ENCODE assay signal across 8 mouse cellular contexts in the genomic region with DNA sequence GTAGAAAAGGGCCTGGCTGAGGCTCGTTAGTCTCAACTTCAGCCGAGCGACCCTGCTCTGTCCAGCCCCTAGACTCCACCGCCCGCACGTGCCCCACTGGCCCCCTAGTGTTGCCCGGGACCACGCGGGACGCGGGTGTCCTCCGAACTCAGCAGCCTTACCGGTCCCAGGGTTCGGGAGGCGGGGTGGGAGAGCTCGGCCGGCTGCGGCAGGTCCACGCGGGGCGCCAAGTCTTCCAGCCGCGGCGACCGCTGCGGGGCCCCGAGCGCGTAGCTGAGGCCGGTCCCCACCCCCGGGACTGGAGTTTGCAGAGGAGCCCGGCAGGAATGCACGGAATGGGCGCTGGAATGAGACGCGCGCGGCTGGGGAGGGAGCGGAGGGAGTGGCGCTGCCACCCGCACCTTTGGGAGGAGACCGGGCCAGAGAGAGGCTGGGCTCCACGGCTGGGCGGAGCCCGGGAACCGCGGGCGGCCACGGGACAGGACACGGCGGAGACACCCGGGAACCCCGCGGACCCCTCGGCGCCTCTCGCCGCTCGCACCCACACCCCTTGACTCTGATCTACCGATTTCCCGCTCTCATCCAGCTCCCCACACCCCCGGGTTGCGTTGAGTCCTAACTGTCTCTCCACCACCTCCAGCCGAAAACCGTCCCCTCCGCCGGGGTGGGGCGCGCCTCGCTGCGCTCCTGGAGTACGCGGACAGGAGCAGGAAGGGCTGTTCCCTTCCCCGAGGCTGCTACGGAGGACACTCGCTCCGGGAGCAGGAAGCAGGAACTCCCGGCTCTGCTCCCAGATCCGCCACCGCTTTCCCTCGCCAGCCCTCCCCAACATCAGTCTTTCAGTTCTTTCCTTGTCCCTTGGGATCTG. TPM values are rescaled to one million over a fixed set of nuclear protein-coding genes. Genes with fewer than 3 reads are reported as not detected.
DNase-seq lines count a peak whose midpoint lies in the region; ATAC-seq lines count a peak whose summit lies in the region.

Gene Tead4, minus strand, starts transcription at position 690 of the 868 bp plus-strand sequence.

- peak; percentile 30 to 44 for DNase-seq in left cerebral cortex, adult 18-20 months (ENCODE audit: low spot score in 2 of 2)
- DNase-seq in left cerebral cortex, adult 9 months (ENCODE audit: low spot score in 2 of 2), result no peak
- DNase-seq in cerebellum, postnatal 36 days, result peak; percentile 69 to 80
- peak; percentile 68 for DNase-seq in gastrocnemius, postnatal 25 days
- DNase-seq in liver, embryonic 11.5 days (ENCODE audit: low spot score), result peak; percentile 70
- DNase-seq in testis, postnatal 14 days (ENCODE audit: low spot score), result peak; percentile 51

- H3K9me3 ChIP-seq in hindbrain, embryonic 16.5 days (ENCODE audit: control insufficient read depth, low read length), result no peaks in the 10 kb centered on the region
- 0 out of 2 replicates have a peak, but pooled peaks cover 3% of the 10 kb centered on the region for H3K9me3 ChIP-seq in liver, embryonic 11.5 days (ENCODE audit: control insufficient read depth, low read length)
- H3K9me3 ChIP-seq in midbrain, embryonic 16.5 days (replicated peaks; ENCODE audit: control insufficient read depth, low read length, poor library complexity, severe bottlenecking), result no peaks in the 10 kb centered on the region

- H3K27ac ChIP-seq in hindbrain, embryonic 16.5 days (ENCODE audit: low read depth, low read length), result no peak within 1 kb of the TSS
- no peak within 1 kb of the TSS for H3K27ac ChIP-seq in liver, embryonic 11.5 days (ENCODE audit: low read depth, low read length)
- no peak within 1 kb of the TSS for H3K27ac ChIP-seq in midbrain, embryonic 16.5 days (ENCODE audit: low read length)

- H3K36me3 ChIP-seq in hindbrain, embryonic 16.5 days (ENCODE audit: control insufficient read depth, insufficient read depth, low read length), result no peaks in the 10 kb centered on the region
- no peaks in the 10 kb centered on the region for H3K36me3 ChIP-seq in liver, embryonic 11.5 days (ENCODE audit: control insufficient read depth, insufficient read depth, low read length)
- no peaks in the 10 kb centered on the region for H3K36me3 ChIP-seq in midbrain, embryonic 16.5 days (ENCODE audit: control insufficient read depth, insufficient read depth, low read length)

- peaks cover 13% of the 10 kb centered on the region for H3K4me1 ChIP-seq in hindbrain, embryonic 16.5 days (ENCODE audit: control insufficient read depth, insufficient read depth, low read depth, low read length)
- H3K4me1 ChIP-seq in liver, embryonic 11.5 days (replicated peaks; ENCODE audit: control insufficient read depth, insufficient read depth, low read length), result 0 out of 2 replicates have a peak, but pooled peaks cover 9% of the 10 kb centered on the region
- H3K4me1 ChIP-seq in midbrain, embryonic 16.5 days (ENCODE audit: control insufficient read depth, insufficient read depth, low read length), result peaks cover 10% of the 10 kb centered on the region; the same call in 1 of the 2 replicates

- ATAC-seq in hindbrain, embryonic 16.5 days, result peak; percentile 37
- peak; percentile 64 for ATAC-seq in liver, embryonic 11.5 days (replicated peaks; ENCODE audit: low FRiP score)
- ATAC-seq in midbrain, embryonic 16.5 days, result peak; percentile 72

- WGBS in hindbrain, embryonic 16.5 days, result 0% methylated on average over 60 of the region's 81 CpGs
- WGBS in liver, embryonic 11.5 days, result under 1% methylated on average over 75 of the region's 81 CpGs
- WGBS in midbrain, embryonic 16.5 days, result under 1% methylated on average over 81 of the region's 81 CpGs

- H3K4me2 ChIP-seq in hindbrain, embryonic 16.5 days (ENCODE audit: low read length), result peak within 1 kb of the TSS; percentile 100
- H3K4me2 ChIP-seq in liver, embryonic 11.5 days, result peak within 1 kb of the TSS; percentile 79
- H3K4me2 ChIP-seq in midbrain, embryonic 16.5 days (ENCODE audit: low read length), result peak within 1 kb of the TSS; percentile 99

- H3K27me3 ChIP-seq in hindbrain, embryonic 16.5 days (replicated peaks; ENCODE audit: control insufficient read depth, insufficient read depth, low read length), result peaks cover 29% of the 10 kb centered on the region
- H3K27me3 ChIP-seq in liver, embryonic 11.5 days (replicated peaks; ENCODE audit: control insufficient read depth, insufficient read depth, low read length), result peaks cover 46% of the 10 kb centered on the region
- H3K27me3 ChIP-seq in midbrain, embryonic 16.5 days (ENCODE audit: control insufficient read depth, insufficient read depth, low read depth, low read length), result peaks cover 31% of the 10 kb centered on the region

- H3K4me3 ChIP-seq in hindbrain, embryonic 16.5 days (ENCODE audit: low read length), result peak within 1 kb of the TSS; percentile 69
- H3K4me3 ChIP-seq in liver, embryonic 11.5 days (ENCODE audit: low read depth, low read length), result peak within 1 kb of the TSS; percentile 57
- H3K4me3 ChIP-seq in midbrain, embryonic 16.5 days (ENCODE audit: low read depth, low read length), result peak within 1 kb of the TSS; percentile 73

- H3K9ac ChIP-seq in hindbrain, embryonic 16.5 days (ENCODE audit: low read depth, low read length), result peak within 1 kb of the TSS; percentile 70
- H3K9ac ChIP-seq in liver, embryonic 11.5 days (ENCODE audit: low read depth, low read length), result 0 out of 2 replicates have a peak within 1 kb of the TSS, but pooled peaks have one; percentile 42
- H3K9ac ChIP-seq in midbrain, embryonic 16.5 days (ENCODE audit: low read depth, low read length), result peak within 1 kb of the TSS; percentile 58

RNA-seq across cellular contexts. Expression of gene Tead4, which starts in this region (rescaled TPM):
- 1 to 10 TPM in 1 of 2 experiments, under 1 TPM in 1; 0.56 to 1.9 TPM for total RNA-seq in left cerebral cortex, adult 18-20 months (2021)
- total RNA-seq in gastrocnemius, postnatal 25 days (2021), result 1 to 10 TPM; 5.9 to 8.6 TPM
- 0.81 and 1.5 TPM in 2 replicates for polyA plus RNA-seq in hindbrain, embryonic 16.5 days (2015; fragmentation: Nextera tagmentation; extraction: Ambion mirVana)
- 0.95 and 1.9 TPM in 2 replicates for polyA plus RNA-seq in liver, embryonic 11.5 days (2014; fragmentation: Nextera tagmentation; extraction: Ambion mirVana)
- polyA plus RNA-seq in midbrain, embryonic 16.5 days (2015; fragmentation: Nextera tagmentation; extraction: Ambion mirVana), result 0.58 and 0.65 TPM in 2 replicates

Comparison
In these comparisons a context has a peak if more than half of its experiments do, and no peak if none do; other contexts are left out.
1. DNase-seq: peak in left cerebral cortex, adult 18-20 months (2 of 2), cerebellum, postnatal 36 days (2 of 2), gastrocnemius, postnatal 25 days (single experiment), liver, embryonic 11.5 days (single experiment) and testis, postnatal 14 days (single experiment); none in left cerebral cortex, adult 9 months (0 of 2).
2. Peak in ATAC-seq, H3K4me3 ChIP-seq, H3K9ac ChIP-seq and H3K4me2 ChIP-seq in midbrain, embryonic 16.5 days; RNA of the gene not detected or under 1 TPM.
3. Peak in every context shown above with its lines, with median percentiles within 50 percentile points of each other: ATAC-seq, H3K4me2 ChIP-seq, H3K4me3 ChIP-seq and H3K9ac ChIP-seq.